Mouse (Mus musculus) liver, postnatal 0 days (tissue): ENCODE data around the gene Spaca5. TPM values are rescaled to one million over a fixed set of nuclear protein-coding genes. Genes with fewer than 3 reads are reported as not detected.

Experiments
- ATAC-seq: fragments of 200-750 bp; cut with Nextera tagmentation; 2 replicates; pipeline ENCODE4 v1.8.0; 2017; ENCODE audit warnings: mild to moderate bottlenecking, moderate library complexity
- DNase-seq: peaks from one replicate; pipeline ENCODE4 v3.0.0-alpha.2; 2016
- H3K27ac ChIP-seq: fragments of 300-500 bp; sonication (generic); 2 replicates; pipeline ENCODE4 v1.5.1; 2014; ENCODE audit warnings: antibody characterized with exemption, moderate library complexity, mild to moderate bottlenecking, low read depth
- H3K27me3 ChIP-seq: fragments of 300-500 bp; sonication (generic); 2 replicates; pipeline ENCODE4 v1.6.1; 2014; ENCODE audit warnings: low read length, control low read depth, mixed read lengths; ENCODE audit not compliant: insufficient read depth
- H3K36me3 ChIP-seq: fragments of 300-500 bp; sonication (generic); replicated peaks from 2 replicates; pipeline ENCODE4 v1.6.1; 2014; ENCODE audit warnings: mild to moderate bottlenecking, control low read depth, low read length, moderate library complexity, mixed read lengths; ENCODE audit not compliant: insufficient read depth
- H3K4me1 ChIP-seq: fragments of 300-500 bp; sonication (generic); 2 replicates; pipeline ENCODE4 v1.6.1; 2014; ENCODE audit warnings: antibody characterized with exemption, mild to moderate bottlenecking, control low read depth; ENCODE audit not compliant: insufficient read depth
- H3K4me2 ChIP-seq: fragments of 300-500 bp; sonication (generic); 2 replicates; pipeline ENCODE4 v1.6.1; 2014; ENCODE audit warnings: low read depth, mild to moderate bottlenecking, low read length, moderate library complexity, mixed read lengths
- H3K4me3 ChIP-seq: fragments of 300-500 bp; sonication (generic); 2 replicates; pipeline ENCODE4 v1.5.1; 2014; ENCODE audit warnings: low read depth, low read length
- H3K9ac ChIP-seq: fragments of 300-500 bp; sonication (generic); replicated peaks from 2 replicates; pipeline ENCODE4 v1.6.1; 2014; ENCODE audit warnings: mild to moderate bottlenecking, moderate library complexity
- H3K9me3 ChIP-seq: fragments of 300-500 bp; sonication (generic); 2 replicates; pipeline ENCODE4 v1.6.1; 2016; ENCODE audit warnings: mild to moderate bottlenecking, control low read depth, low read length, mixed read lengths
- CTCF ChIP-seq: sonication (generic); IDR thresholded peaks from 2 replicates; pipeline ENCODE4 v1.5.1; 2016; ENCODE audit warnings: antibody characterized with exemption, low read depth
- EP300 ChIP-seq: IDR thresholded peaks from 2 replicates; pipeline ENCODE4 v1.6.1; 2016; ENCODE audit warnings: antibody characterized with exemption, low read depth, mild to moderate bottlenecking
- WGBS: fragments of 180-500 bp; shearing (Covaris S2); extraction: QIAGEN DNeasy Blood & Tissue Kit; methylation state at CpG from one replicate; pipeline ENCODE4 v1.1.7; 2014; ENCODE audit not compliant: insufficient replicate concordance; 5-methylcytosine and 5-hydroxymethylcytosine counted together
- polyA plus RNA-seq: library from polyadenylated mRNA; unstranded; fragments of >200 nt; fragmentation: Nextera tagmentation; extraction: Ambion mirVana; gene quantifications from 2 replicates; pipeline ENCODE4 v1.2.1, GENCODE M21; 2015

Spaca5 gene
- polyA plus RNA-seq, 1 experiment from 2014 or later: not detected

DNA sequence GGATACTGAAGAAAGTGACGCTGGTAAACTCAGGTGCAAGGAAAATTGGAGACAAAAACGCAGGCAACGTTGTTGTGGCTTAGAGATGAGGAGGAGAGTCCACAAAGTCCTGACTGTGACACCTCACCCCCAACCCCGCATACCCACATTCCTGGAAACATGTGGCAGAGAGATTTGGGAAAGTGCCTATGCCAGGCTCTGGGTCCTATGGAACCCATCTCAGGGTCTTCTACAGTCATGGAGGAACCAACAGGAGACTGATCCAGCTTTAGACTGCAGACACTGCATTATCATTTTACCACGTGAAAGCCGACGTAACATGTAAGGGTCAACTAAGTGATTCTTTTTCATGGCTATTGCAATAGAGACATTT is 21.6 kb downstream of the Spaca5 start:
- DNase-seq: no peak
- H3K9ac ChIP-seq: no peak overlapping the region
- no peak overlapping the region for H3K27ac ChIP-seq
- peak overlapping the region; percentile 43; the same call in 1 of the 2 replicates for H3K4me3 ChIP-seq
- no peaks in the 10 kb centered on the region for H3K4me1 ChIP-seq
- H3K36me3 ChIP-seq: no peaks in the 10 kb centered on the region
- no peak for TF ChIP-seq CTCF
- TF ChIP-seq EP300: no peak
- H3K27me3 ChIP-seq: no peaks in the 10 kb centered on the region
- ATAC-seq: no peak
- H3K9me3 ChIP-seq: no peaks in the 10 kb centered on the region
- peak overlapping the region; percentile 60; the same call in 1 of the 2 replicates for H3K4me2 ChIP-seq
- WGBS: 49% methylated on average over 7 of the region's 7 CpGs

DNA sequence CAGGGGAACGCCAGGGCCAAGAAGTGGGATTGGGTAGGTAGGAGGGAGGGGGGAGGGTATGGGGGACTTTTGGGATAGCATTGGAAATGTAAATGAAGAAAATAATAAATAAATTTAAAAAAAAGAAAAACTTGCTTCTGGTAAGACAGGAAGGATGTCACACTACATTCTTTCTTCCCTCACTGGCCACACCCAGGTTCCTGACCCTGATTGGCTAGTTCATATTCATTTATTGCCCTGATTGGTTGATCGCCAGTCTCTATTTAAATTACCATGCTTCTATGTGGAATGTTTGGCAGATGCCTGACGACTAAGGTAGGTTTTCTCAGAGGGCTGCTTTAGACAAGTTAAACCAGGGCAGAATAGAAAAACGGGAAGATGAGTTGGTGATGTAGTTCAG is 47.3 kb downstream of the Spaca5 start, which contains the start of gene Ssxa1:
Gene Ssxa1, plus strand, starts transcription at position 301 of the 400 bp plus-strand sequence.
- Histone ChIP-seq H3K9me3 (no peaks in the 10 kb centered on the region), H3K36me3 (no peaks in the 10 kb centered on the region), H3K4me1 (no peaks in the 10 kb centered on the region), H3K27ac (no peak within 1 kb of the TSS), H3K27me3 (no peaks in the 10 kb centered on the region), H3K9ac (no peak within 1 kb of the TSS), H3K4me3 (no peak within 1 kb of the TSS), H3K4me2 (no peak within 1 kb of the TSS)
- no peak for DNase-seq
- no peak for ATAC-seq
- 61% methylated on average over 4 of the region's 4 CpGs for WGBS
- TF ChIP-seq CTCF: no peak
- no peak for TF ChIP-seq EP300

Other genes with a start within 250 kb of the Spaca5 start
- gene Timp1, start 198.2 kb upstream of the Spaca5 start, polyA plus RNA-seq: 1.7 and 2.2 TPM in 2 replicates
- gene Syn1, start 147.4 kb upstream of the Spaca5 start, polyA plus RNA-seq: 0.05 TPM in 1 of 2 replicates, not detected in the other
- gene Cfp, start 136.9 kb upstream of the Spaca5 start, polyA plus RNA-seq: 63.8 TPM in 2 replicates
- 1.8 and 2.1 TPM in 2 replicates for gene Elk1, start 117.8 kb upstream of the Spaca5 start, polyA plus RNA-seq
- 53.4 and 53.7 TPM in 2 replicates for gene Uxt, start 106.4 kb upstream of the Spaca5 start, polyA plus RNA-seq
- 1.3 and 1.4 TPM in 2 replicates for gene Zfp182, start 6.1 kb upstream of the Spaca5 start, polyA plus RNA-seq
- 0.08 TPM in 2 replicates for gene Zfp300, start 21.1 kb downstream of the Spaca5 start, polyA plus RNA-seq
- gene Ssxa1, start 47.4 kb downstream of the Spaca5 start, polyA plus RNA-seq: not detected in 2 replicates
- not detected in 2 replicates for gene Gm21876, start 107.2 kb downstream of the Spaca5 start, polyA plus RNA-seq